1 mouse cellular context compared by ENCODE assay signal in the genomic region with DNA sequence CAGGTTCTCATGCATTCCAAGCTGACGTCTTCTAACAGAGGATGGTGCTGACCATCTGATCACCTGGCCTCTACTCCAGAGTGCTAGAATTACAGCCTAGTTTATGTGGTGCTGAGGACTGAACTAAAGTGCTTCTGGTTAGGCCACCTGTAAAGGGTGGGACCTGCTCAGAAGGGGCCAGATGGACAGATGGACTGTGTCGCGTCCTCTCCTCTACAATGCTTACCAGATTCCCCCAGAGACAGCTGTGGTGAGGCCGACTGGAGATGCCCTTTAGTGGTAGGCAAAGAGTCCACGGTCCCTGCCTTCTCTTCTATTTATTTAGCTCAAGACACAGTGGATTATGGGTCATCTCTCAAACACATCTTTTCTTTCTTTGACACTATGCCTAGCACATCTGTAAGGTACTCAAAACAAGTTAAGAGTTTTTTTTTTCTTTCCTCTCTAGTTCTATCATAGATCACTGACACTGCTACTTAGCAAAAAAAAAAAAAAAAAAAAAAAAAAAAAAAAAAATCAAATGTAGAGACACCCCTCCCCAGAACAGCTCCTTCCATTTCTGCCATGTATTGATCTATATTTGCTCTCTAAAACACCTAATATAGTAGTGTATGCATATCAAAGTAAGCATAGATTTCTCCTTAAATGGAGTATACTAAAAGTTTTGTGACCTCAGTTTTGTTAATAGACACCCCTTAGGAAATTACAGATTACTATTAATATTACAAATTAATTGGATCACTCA.
TF ChIP-seq lines count a peak whose summit lies in the region.

No protein-coding gene starts in this region.

TF ChIP-seq in myocyte, 11 proteins besides CTCF, POLR2A, EP300 and RAD21:
- TF ChIP-seq MYOD1 (IDR thresholded peaks at IDR 0.05; ENCODE audit: control insufficient read depth in 1 of 3, insufficient read length in 2 of 3, low read depth in 2 of 3), result peak in 2 of 3 experiments; percentile 19 to 41
- TF ChIP-seq MYOG (IDR thresholded peaks at IDR 0.05; ENCODE audit: control insufficient read depth in 1 of 3, insufficient read depth in 1 of 3, insufficient read length in 2 of 3, low read depth in 2 of 3), result peak in 1 of 3 experiments; percentile 54
- no peak for TF ChIP-seq SRF (IDR thresholded peaks at IDR 0.05; ENCODE audit: control insufficient read depth, insufficient read length, low read depth)
